Mouse (Mus musculus): Measurements from ENCODE around the gene Blvra.

Gene Blvra

DNA sequence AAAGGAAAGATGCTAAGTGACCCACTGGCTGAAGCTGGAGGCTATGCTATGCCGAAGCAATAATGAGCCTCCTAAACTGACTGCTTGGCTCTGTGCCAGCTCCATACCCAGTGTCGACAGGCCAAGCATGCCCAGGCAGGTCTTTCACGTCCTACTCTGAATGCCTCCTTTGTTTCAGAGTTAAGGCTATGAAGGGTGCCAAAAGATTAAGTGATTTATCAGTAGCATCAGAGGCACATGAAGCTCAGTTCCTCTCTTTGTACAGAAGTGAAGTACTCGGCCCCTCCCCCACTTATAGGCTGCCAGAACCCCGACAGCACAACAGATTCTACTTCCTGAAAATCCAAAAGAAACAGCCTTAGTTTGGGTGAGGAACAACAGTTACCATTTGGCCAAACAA, 66.5 kb downstream of the Blvra start:
- DNase-seq (ENCODE audit: extremely low spot score, low spot score), result peak; percentile 26

DNA sequence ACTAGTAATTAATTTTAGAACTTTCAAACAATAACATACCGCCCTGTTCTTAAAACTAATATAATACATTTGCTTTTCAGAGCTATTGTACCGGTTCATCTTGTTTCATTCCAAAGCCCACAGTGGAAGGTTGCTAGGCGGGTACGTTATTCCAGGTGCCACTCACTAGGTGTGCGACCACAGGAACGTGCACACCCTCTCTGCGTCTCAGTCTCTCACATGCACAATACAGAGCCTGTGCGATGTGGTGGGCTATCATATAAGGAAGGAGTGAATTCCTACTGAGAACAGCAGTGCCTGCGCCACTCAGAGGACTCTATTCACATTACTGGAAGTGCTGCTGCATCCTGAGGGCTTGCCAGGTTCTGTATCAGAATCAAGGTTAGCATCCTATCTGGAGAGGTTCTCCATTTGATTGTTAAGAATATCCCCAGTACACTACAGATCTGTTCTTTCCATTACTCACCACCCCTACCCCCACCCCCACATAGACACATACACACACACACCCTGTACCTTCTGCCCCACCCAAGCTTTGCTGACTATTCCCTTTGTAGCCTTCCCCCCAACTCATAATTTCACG, 67.5 kb downstream of the Blvra start:
- DNase-seq (ENCODE audit: extremely low spot score, low spot score), result no peak

DNA sequence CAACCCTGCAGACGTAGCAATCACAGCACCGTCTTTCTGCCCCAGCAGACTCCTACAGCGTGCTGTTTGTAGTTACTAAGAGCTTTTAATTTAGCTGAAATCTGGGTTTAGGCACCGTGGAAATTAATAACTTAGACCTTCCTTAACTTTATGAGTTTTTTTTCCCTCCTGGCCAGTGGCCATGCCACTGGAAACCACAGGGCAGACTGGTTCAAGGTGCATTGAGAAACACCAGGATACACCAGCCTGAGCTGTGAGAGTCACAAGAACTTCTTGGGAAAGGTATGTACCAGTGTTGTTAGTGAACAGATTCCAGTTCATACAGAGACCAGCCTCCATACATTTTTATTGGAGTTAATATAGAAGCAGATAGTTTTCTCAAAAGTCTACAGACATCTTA, 68.0 kb downstream of the Blvra start:
- no peak for DNase-seq (ENCODE audit: extremely low spot score, low spot score)

DNA sequence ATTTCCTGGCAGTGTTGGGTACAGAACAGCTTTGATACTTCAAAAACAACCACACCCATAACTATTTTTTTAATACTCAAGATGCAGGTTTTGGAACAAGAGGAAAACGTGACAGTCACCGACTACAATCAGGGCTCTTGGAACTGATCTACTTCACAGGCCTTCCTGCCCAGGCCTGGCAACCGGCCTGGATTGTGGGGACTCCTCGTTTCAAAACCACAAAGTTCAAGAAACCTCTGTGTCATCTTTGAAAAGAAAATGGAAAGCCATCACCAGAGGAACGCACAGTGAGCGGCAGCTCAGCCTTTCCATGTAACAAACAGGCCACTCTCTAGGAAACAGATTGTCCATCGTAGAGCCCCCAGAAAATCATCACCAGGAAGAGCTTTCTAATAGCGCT, 68.6 kb downstream of the Blvra start:
- DNase-seq (ENCODE audit: extremely low spot score, low spot score), result no peak

DNA sequence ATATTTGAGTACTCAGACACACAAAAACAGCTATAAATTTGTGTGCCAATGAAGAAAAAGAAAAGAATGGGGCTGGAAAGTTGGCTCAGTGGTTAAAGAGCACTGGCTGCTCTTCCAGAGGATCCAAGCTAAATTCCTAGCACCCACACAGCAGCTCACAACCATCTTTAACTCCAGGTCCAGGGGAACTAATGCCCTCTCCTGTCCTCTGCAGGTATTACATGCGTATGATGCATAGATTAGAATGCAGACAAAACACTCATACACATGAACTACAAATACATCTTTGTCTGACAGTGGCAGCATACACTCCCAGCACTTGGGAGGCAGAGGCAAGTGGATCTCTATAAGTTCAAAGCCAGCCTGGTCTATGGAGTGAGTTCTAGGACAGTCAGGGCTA, 69.1 kb downstream of the Blvra start:
- no peak for DNase-seq (ENCODE audit: extremely low spot score, low spot score)

DNA sequence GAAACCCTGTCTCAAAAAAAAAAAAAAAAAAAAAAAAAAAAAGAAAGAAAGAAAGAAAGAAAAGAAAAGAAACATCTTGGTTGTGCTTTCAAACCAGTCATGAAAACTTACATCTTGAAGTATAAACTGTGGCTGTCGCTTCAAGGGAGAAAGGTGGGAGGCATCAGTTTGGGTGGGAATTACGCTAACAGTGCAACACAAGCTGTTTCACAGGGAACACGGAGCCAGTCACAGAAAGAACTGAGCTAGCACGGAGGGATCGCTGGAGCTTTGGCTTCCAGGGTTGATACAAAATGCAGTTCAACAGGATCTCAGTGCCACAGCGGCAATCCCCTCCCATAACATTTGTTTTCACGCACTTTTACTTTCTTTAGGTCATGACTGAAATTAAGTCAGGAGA, 69.5 kb downstream of the Blvra start:
- DNase-seq (ENCODE audit: extremely low spot score, low spot score), result no peak

DNA sequence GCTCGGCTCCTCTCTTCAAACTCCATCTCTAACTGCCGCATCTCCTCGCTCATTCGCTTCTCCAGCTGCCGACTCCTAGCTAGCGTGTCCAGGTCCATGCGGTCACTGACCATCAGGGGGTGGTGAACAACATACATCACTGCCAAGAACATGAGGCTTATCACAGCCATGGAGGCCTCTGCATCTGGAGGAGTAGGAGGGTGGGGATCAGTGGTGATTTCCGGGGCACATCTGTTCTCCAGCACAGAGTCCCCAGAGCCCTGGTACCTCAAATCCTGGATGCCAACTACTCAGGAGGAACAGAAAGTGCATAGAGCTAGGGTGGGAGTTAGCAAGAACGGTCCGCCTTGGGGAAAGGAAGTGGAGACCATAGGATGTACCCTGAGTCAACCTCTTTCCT, 71.6 kb downstream of the Blvra start:
- no peak for DNase-seq (ENCODE audit: extremely low spot score, low spot score)

DNA sequence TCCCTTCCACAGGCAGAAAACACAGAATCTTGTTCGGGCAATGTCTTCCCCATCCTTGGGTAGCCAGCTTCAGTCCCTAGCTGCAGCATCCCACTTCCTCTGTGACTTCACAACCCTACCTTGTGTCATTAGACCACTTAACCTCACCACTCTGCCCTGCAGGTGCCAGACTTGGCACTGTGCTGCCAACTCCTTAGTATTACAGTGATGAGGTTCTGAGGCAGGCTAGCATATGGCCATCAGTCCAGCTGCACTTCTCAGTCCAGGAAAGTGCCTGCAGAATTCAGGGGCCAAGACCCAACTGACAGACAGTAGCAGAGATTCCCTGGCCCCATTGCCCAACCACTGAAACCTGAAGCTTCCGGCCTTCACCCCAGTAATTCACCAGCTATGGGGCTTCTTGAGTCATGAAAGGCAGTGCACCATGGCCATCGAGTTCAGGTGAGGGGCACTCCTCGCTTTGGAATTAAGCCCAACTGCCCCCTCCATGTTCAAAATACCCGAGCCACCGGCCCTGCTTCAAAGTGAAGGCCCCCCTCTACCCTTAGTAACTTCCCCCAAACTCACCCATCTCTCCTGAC, 72.2 kb downstream of the Blvra start:
- DNase-seq (ENCODE audit: extremely low spot score, low spot score), result no peak

DNA sequence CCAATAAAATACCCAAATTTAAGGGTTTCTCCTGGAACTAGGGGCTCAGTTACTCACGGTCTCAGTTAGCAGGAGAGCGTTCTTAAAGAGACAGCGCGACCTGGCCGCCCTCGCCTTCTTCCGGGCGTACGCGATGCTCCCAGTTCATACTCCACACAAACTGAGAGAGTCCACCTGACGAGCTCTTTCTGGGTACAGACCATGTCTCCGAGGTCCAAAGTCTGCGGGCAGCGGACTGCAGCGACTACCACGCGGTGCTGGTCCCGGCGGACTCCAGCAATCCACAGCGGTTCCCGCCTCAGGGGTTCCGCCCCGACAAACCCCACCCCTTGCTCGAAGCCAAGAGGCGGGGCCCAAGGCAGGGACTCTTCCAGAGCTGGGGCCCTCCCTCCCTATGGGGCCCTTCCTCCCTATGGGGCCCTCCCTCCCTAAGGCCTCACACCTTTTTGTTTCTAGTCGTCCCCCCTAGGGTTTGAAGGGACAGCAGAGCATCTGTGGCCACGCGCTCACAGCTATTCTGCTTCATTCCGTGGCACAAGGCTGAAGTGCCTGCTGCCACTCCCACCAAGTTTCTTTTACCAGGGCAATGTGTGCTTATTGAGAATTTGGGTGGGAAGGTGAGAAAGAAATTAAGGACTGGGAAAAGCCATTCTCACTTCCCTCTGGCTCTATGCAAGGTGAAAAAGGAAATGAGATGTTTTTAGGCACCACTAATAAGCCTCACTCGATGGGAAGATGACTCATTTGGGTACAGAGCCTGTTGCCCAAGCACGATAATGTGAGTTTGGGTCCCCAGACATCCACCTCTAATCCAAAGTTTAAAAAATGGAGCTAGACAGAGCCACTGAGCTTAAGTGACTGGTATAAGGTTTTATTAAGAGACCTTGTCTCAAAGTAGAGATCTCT, 72.9 kb downstream of the Blvra start, which contains the start of gene Itpripl1:
Gene Itpripl1 (minus strand): TSS at position 285 of the 906 bp plus-strand sequence.
- DNase-seq (ENCODE audit: extremely low spot score, low spot score), result peak; percentile 68

DNA sequence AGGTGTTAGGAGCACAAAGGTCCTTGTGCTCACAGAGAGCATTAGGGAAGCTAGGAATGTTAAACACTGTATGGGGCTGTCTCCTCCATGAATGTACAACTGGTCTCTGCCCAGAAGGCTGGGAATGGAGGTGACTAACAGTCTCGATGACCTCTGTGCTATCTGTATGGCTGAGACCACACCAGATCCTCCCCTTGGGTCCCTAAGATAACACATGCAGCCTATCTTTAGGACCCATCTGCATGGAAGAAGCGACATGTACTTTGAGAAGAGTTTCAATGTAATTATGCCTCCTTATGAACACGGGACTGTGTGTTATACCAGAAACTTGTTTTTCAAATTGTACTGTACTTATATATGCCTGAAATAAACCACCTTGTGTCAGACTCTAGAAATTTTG, 75.2 kb downstream of the Blvra start:
- no peak for DNase-seq (ENCODE audit: extremely low spot score, low spot score)
